Mouse (Mus musculus) pancreas, adult 10 weeks (tissue): ENCODE measurements around the gene Gm20817. TPM values are rescaled to one million over a fixed set of nuclear protein-coding genes. Genes with fewer than 3 reads are reported as not detected.

Experiments
- polyA plus RNA-seq: library from polyadenylated mRNA; stranded (reverse); fragments of 350-450 nt; fragmentation: Illumina TruSeq; extraction: RNeasy Lipid Tissue Mini Kit (QIAGEN cat#74804); gene quantifications from one replicate; pipeline ENCODE4 v1.2.3, GENCODE M21; 2015; ENCODE audit warnings: low read depth, low replicate concordance; ENCODE audit not compliant: insufficient read depth

Gm20817 gene
- not detected for polyA plus RNA-seq

GRCm38 (mm10) chrY:68832628-68833027, at the start of gene Gm20817:
Gene Gm20817 (minus strand): TSS chrY:68832728.

